Mouse (Mus musculus): ENCODE data around the gene Rtkn2. TPM values are rescaled to one million over a fixed set of nuclear protein-coding genes. Genes with fewer than 3 reads are reported as not detected.

Gene Rtkn2
- polyA plus RNA-seq, 1 experiment from 2014 or later = 11.7 TPM

- no peaks in the 10 kb centered on the region for H3K9me3 ChIP-seq
- H3K4me2 ChIP-seq (replicated peaks) = no peak overlapping the region
- H3K9ac ChIP-seq = no peak overlapping the region
- no peak overlapping the region for H3K4me3 ChIP-seq
- no peaks in the 10 kb centered on the region for H3K27me3 ChIP-seq
- H3K36me3 ChIP-seq = no peaks in the 10 kb centered on the region
- ATAC-seq (ENCODE audit: insufficient number of reproducible peaks, insufficient read depth, low FRiP score, low TSS enrichment) = no peak
- no peaks in the 10 kb centered on the region for H3K4me1 ChIP-seq
- WGBS = 87% methylated on average over 13 of the region's 13 CpGs
- no peak overlapping the region for H3K27ac ChIP-seq
These were observed 71.5 kb downstream of the Rtkn2 start for GRCm38 (mm10) chr10:68050882-68051281.

- Histone ChIP-seq H3K4me2 (replicated peaks) (no peak overlapping the region), H3K4me3 (no peak overlapping the region), H3K4me1 (no peaks in the 10 kb centered on the region), H3K9ac (no peak overlapping the region), H3K27me3 (no peaks in the 10 kb centered on the region), H3K36me3 (no peaks in the 10 kb centered on the region), H3K9me3 (no peaks in the 10 kb centered on the region), H3K27ac (no peak overlapping the region)
- ATAC-seq (ENCODE audit: insufficient number of reproducible peaks, insufficient read depth, low FRiP score, low TSS enrichment) = no peak
- 89% methylated on average over 14 of the region's 14 CpGs for WGBS
These were observed 72.1 kb downstream of the Rtkn2 start for GRCm38 (mm10) chr10:68051316-68051933.

- no peaks in the 10 kb centered on the region for H3K9me3 ChIP-seq
- H3K27ac ChIP-seq = no peak overlapping the region
- no peaks in the 10 kb centered on the region for H3K27me3 ChIP-seq
- no peak overlapping the region for H3K9ac ChIP-seq
- 86% methylated on average over 8 of the region's 8 CpGs for WGBS
- ATAC-seq (ENCODE audit: insufficient number of reproducible peaks, insufficient read depth, low FRiP score, low TSS enrichment) = no peak
- no peaks in the 10 kb centered on the region for H3K4me1 ChIP-seq
- H3K4me3 ChIP-seq = no peak overlapping the region
- no peaks in the 10 kb centered on the region for H3K36me3 ChIP-seq
- no peak overlapping the region for H3K4me2 ChIP-seq (replicated peaks)
These were observed 72.9 kb downstream of the Rtkn2 start for GRCm38 (mm10) chr10:68052307-68052706.

GRCm38 (mm10) chr10:68054131-68054530, 74.8 kb downstream of the Rtkn2 start:
- Histone ChIP-seq H3K4me1 (no peaks in the 10 kb centered on the region), H3K36me3 (no peaks in the 10 kb centered on the region), H3K9me3 (no peaks in the 10 kb centered on the region), H3K27ac (no peak overlapping the region), H3K9ac (no peak overlapping the region), H3K27me3 (no peaks in the 10 kb centered on the region), H3K4me3 (no peak overlapping the region), H3K4me2 (replicated peaks) (no peak overlapping the region)
- whole genome bisulfite sequencing = 76% methylated on average over 5 of the region's 5 CpGs
- no peak for ATAC-seq (ENCODE audit: insufficient number of reproducible peaks, insufficient read depth, low FRiP score, low TSS enrichment)

GRCm38 (mm10) chr10:68054706-68055105, 75.3 kb downstream of the Rtkn2 start:
- 85% methylated on average over 6 of the region's 6 CpGs for whole genome bisulfite sequencing
- H3K4me3 ChIP-seq = no peak overlapping the region
- H3K27me3 ChIP-seq = no peaks in the 10 kb centered on the region
- no peaks in the 10 kb centered on the region for H3K36me3 ChIP-seq
- no peak overlapping the region for H3K4me2 ChIP-seq (replicated peaks)
- H3K9ac ChIP-seq = no peak overlapping the region
- ATAC-seq (ENCODE audit: insufficient number of reproducible peaks, insufficient read depth, low FRiP score, low TSS enrichment) = no peak
- H3K9me3 ChIP-seq = no peaks in the 10 kb centered on the region
- no peak overlapping the region for H3K27ac ChIP-seq
- H3K4me1 ChIP-seq = no peaks in the 10 kb centered on the region

GRCm38 (mm10) chr10:68057841-68058240, 78.5 kb downstream of the Rtkn2 start:
- no peak for ATAC-seq (ENCODE audit: insufficient number of reproducible peaks, insufficient read depth, low FRiP score, low TSS enrichment)
- Histone ChIP-seq H3K4me2 (replicated peaks) (no peak overlapping the region), H3K9ac (no peak overlapping the region), H3K4me3 (no peak overlapping the region), H3K36me3 (no peaks in the 10 kb centered on the region), H3K4me1 (no peaks in the 10 kb centered on the region), H3K27me3 (no peaks in the 10 kb centered on the region), H3K9me3 (no peaks in the 10 kb centered on the region), H3K27ac (no peak overlapping the region)
- 97% methylated on average over 3 of the region's 3 CpGs for WGBS

GRCm38 (mm10) chr10:68058378-68058777, 79.0 kb downstream of the Rtkn2 start:
- no peaks in the 10 kb centered on the region for H3K36me3 ChIP-seq
- no peak overlapping the region for H3K9ac ChIP-seq
- 95% methylated on average over 1 of the region's 1 CpGs for WGBS
- H3K27ac ChIP-seq = no peak overlapping the region
- H3K9me3 ChIP-seq = no peaks in the 10 kb centered on the region
- H3K4me2 ChIP-seq (replicated peaks) = no peak overlapping the region
- ATAC-seq (ENCODE audit: insufficient number of reproducible peaks, insufficient read depth, low FRiP score, low TSS enrichment) = no peak
- H3K27me3 ChIP-seq = no peaks in the 10 kb centered on the region
- H3K4me1 ChIP-seq = no peaks in the 10 kb centered on the region
- no peak overlapping the region for H3K4me3 ChIP-seq

GRCm38 (mm10) chr10:68060590-68061248, 81.3 kb downstream of the Rtkn2 start:
- Histone ChIP-seq H3K27me3 (no peaks in the 10 kb centered on the region), H3K27ac (no peak overlapping the region), H3K4me1 (0 out of 2 replicates have a peak, but pooled peaks cover 2% of the 10 kb centered on the region), H3K36me3 (no peaks in the 10 kb centered on the region), H3K9me3 (no peaks in the 10 kb centered on the region), H3K4me3 (no peak overlapping the region), H3K4me2 (replicated peaks) (no peak overlapping the region), H3K9ac (no peak overlapping the region)
- 74% methylated on average over 16 of the region's 16 CpGs for WGBS
- no peak for ATAC-seq (ENCODE audit: insufficient number of reproducible peaks, insufficient read depth, low FRiP score, low TSS enrichment)

- WGBS = 75% methylated on average over 8 of the region's 8 CpGs
- no peaks in the 10 kb centered on the region for H3K36me3 ChIP-seq
- H3K9ac ChIP-seq = no peak overlapping the region
- no peaks in the 10 kb centered on the region for H3K27me3 ChIP-seq
- ATAC-seq (ENCODE audit: insufficient number of reproducible peaks, insufficient read depth, low FRiP score, low TSS enrichment) = no peak
- H3K9me3 ChIP-seq = no peaks in the 10 kb centered on the region
- H3K4me1 ChIP-seq = 0 out of 2 replicates have a peak, but pooled peaks cover 2% of the 10 kb centered on the region
- H3K4me2 ChIP-seq (replicated peaks) = no peak overlapping the region
- H3K4me3 ChIP-seq = no peak overlapping the region
- H3K27ac ChIP-seq = no peak overlapping the region
These were observed 81.9 kb downstream of the Rtkn2 start for GRCm38 (mm10) chr10:68061249-68061615.

GRCm38 (mm10) chr10:68063806-68064545, 84.6 kb downstream of the Rtkn2 start:
- Histone ChIP-seq H3K9ac (no peak overlapping the region), H3K27ac (no peak overlapping the region), H3K4me1 (0 out of 2 replicates have a peak, but pooled peaks cover 2% of the 10 kb centered on the region), H3K27me3 (no peaks in the 10 kb centered on the region), H3K4me3 (no peak overlapping the region), H3K4me2 (replicated peaks) (no peak overlapping the region), H3K9me3 (no peaks in the 10 kb centered on the region), H3K36me3 (no peaks in the 10 kb centered on the region)
- no peak for ATAC-seq (ENCODE audit: insufficient number of reproducible peaks, insufficient read depth, low FRiP score, low TSS enrichment)
- WGBS = 58% methylated on average over 8 of the region's 8 CpGs

- Histone ChIP-seq H3K4me1 (0 out of 2 replicates have a peak, but pooled peaks cover 2% of the 10 kb centered on the region), H3K9ac (no peak overlapping the region), H3K27ac (no peak overlapping the region), H3K4me3 (no peak overlapping the region), H3K9me3 (no peaks in the 10 kb centered on the region), H3K36me3 (no peaks in the 10 kb centered on the region), H3K4me2 (replicated peaks) (no peak overlapping the region), H3K27me3 (no peaks in the 10 kb centered on the region)
- no peak for ATAC-seq (ENCODE audit: insufficient number of reproducible peaks, insufficient read depth, low FRiP score, low TSS enrichment)
- WGBS = 86% methylated on average over 10 of the region's 10 CpGs
These were observed 85.2 kb downstream of the Rtkn2 start for GRCm38 (mm10) chr10:68064571-68064970.

- Histone ChIP-seq H3K27me3 (no peaks in the 10 kb centered on the region), H3K4me1 (0 out of 2 replicates have a peak, but pooled peaks cover 2% of the 10 kb centered on the region), H3K9ac (no peak overlapping the region), H3K9me3 (no peaks in the 10 kb centered on the region), H3K36me3 (no peaks in the 10 kb centered on the region), H3K4me3 (no peak overlapping the region), H3K27ac (no peak overlapping the region), H3K4me2 (replicated peaks) (no peak overlapping the region)
- WGBS = 84% methylated on average over 5 of the region's 5 CpGs
- ATAC-seq (ENCODE audit: insufficient number of reproducible peaks, insufficient read depth, low FRiP score, low TSS enrichment) = no peak
These were observed 86.8 kb downstream of the Rtkn2 start for GRCm38 (mm10) chr10:68066173-68066572.

Measured in embryonic facial prominence, embryonic 12.5 days (tissue).